Mouse (Mus musculus): Measurements from ENCODE around the gene Arpc2. TPM values are rescaled to one million over a fixed set of nuclear protein-coding genes. Genes with fewer than 3 reads are reported as not detected.

Gene Arpc2
- polyA plus RNA-seq (2012): 679 and 751 TPM in 2 replicates

DNA sequence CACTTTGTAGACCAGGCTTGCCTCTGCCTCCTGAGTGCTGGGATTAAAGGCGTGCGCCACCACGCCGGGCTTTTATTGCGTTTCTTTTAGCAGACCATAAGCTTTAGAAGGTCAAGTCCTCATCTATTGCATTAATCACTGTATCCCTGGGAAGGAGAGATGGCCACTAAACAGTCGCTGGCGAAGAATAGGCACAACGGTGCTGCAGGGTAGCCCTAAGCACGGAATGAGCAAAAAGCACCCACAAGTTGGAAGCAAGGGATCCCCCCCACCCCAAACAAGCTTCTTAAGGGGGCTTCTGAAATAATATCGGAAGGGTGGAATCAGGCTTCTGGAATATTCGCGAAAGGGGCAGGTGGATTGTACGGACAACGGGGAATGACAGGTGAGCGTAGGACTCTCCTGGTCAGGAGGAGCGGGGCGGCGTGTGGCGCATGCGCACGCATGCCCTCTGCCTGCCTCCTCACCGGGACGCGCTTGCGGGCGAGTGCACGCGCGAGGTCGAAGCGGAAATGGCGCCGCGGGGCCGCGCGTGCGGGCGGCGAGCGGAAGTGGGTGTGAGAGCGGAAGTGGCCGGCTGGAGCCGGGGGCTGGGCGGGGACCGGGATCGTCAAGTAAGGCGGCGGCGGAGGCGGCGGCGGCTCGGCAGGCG, at the start of gene Arpc2:
TSS of gene Arpc2 (plus strand) at position 147 of the 652 bp plus-strand sequence.

DNA sequence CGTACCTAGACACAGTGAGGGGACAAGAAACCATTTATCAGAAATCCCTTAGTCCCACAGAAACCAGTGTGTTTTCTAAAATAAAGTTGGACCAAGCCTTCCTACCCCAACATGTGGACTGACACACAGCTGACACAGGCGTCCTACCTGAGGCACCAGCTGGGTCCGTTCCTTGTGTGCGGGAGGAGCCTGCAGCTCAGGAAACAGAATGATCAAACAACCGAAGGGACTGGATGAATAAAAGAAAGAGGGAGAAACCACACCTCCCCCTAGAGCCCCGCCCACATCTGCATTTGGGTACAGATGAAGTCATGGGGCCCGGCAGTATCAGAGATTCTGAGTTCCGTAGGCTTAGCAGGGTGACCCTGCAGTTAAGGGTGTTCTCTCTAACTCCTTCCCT, 41.4 kb upstream of the Arpc2 start, which contains the start of gene Cxcr1:
TSS of gene Cxcr1 (minus strand) at position 187 of the 400 bp plus-strand sequence.

DNA sequence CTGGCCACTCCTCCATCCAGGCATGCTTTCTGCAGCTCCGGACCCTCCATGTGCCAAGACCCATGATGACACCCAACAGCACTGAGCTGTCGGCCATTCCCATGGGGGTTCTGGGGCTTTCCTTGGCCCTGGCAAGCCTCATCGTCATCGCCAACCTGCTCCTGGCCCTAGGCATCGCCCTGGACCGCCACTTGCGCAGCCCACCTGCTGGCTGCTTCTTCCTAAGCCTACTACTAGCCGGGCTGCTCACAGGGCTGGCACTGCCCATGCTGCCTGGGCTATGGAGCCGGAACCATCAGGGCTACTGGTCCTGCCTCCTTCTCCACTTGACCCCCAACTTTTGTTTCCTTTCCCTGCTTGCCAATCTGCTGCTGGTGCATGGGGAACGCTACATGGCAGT, 42.7 kb downstream of the Arpc2 start, which contains the start of gene Gpbar1:
TSS of gene Gpbar1 (plus strand) at position 13 of the 400 bp plus-strand sequence.

DNA sequence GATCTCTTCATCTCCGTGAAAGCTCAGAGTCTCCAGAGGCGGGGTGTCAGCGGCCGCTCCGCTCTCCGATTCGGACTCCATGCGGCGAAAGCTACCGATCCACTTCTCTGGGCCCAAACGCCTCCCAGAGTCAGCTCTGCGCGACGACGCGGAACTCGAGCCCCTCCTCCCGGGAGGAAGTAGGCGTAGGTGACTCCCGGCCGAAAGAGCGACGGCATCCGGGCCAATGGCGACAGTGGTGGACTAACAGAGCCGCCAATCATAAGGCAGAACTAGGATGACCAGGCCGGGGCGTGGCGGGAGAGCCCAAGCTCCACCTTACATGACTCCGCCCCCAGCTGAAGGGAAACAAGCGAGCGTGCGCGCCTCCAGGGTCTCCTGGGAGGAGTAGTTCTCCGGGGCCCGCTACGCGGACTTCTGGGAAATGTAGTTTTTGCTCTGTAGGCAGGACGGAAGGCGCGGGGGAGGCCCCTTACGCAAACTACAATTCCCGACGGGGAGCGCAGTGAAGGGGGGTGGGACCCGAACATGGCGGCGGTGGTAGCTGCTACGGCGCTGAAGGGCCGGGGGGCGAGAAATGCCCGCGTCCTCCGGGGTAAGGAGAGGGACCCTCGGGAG, 48.8 kb downstream of the Arpc2 start, which contains the start of the genes Aamp and Pnkd:
TSS of gene Aamp (minus strand) at position 196 of the 618 bp plus-strand sequence.
TSS of gene Pnkd (plus strand) at position 388 of the 618 bp plus-strand sequence.

DNA sequence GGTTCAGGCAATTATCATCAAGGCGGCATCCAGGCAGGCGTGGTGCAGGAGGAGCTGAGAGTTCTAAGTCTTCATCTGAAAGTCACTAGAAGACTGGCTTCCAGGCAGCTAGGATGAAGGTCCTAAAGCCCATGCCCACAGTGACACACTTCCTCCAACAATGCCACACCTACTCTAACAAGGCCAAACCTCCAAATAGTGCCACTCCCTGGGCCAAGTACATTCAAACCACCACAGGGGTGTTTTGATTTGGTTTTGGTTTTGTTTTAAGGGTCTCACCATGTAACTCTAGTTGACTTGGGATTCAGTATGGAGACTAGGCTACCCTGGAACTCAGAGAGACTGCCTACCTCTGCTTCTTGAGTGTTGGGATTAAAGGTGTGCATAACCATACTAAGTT, 69.6 kb downstream of the Arpc2 start, which contains the start of gene Tmbim1:
TSS of gene Tmbim1 (minus strand) at position 101 of the 400 bp plus-strand sequence.

Other genes with a start within 250 kb of the Arpc2 start
- 54.2 and 67.6 TPM in 2 replicates for gene Tns1, start 111.6 kb upstream of the Arpc2 start, polyA plus RNA-seq (2012)
- 0.47 and 1.1 TPM in 2 replicates for gene Rufy4, start 110.5 kb upstream of the Arpc2 start, polyA plus RNA-seq (2012)
- 0.50 and 1.6 TPM in 2 replicates for gene Cxcr2, start 82.1 kb upstream of the Arpc2 start, polyA plus RNA-seq (2012)
- not detected in 2 replicates for gene Cxcr1, start 41.5 kb upstream of the Arpc2 start, polyA plus RNA-seq (2012)
- 0.73 and 0.81 TPM in 2 replicates for gene Gpbar1, start 42.5 kb downstream of the Arpc2 start, polyA plus RNA-seq (2012)
- gene Aamp, start 48.7 kb downstream of the Arpc2 start, polyA plus RNA-seq (2012): 300 and 370 TPM in 2 replicates
- gene Pnkd, start 48.8 kb downstream of the Arpc2 start, polyA plus RNA-seq (2012): 94.1 and 97.9 TPM in 2 replicates
- gene Tmbim1, start 69.5 kb downstream of the Arpc2 start, polyA plus RNA-seq (2012): 198 and 265 TPM in 2 replicates
- 0.04 TPM in 1 of 2 replicates, not detected in the other for gene Catip, start 126.0 kb downstream of the Arpc2 start, polyA plus RNA-seq (2012)
- gene Slc11a1, start 139.1 kb downstream of the Arpc2 start, polyA plus RNA-seq (2012): 1.4 and 6.6 TPM in 2 replicates
- 242 and 273 TPM in 2 replicates for gene Ctdsp1, start 155.4 kb downstream of the Arpc2 start, polyA plus RNA-seq (2012)
- 0.05 TPM in 1 of 2 replicates, not detected in the other for gene Vil1, start 173.3 kb downstream of the Arpc2 start, polyA plus RNA-seq (2012)

Data from megakaryocyte-erythroid progenitor cell, adult 5 weeks (primary cell).